Mouse (Mus musculus) spleen, postnatal 36 days (tissue): ENCODE data around the gene Pltp.
"Not testable (repeated sequence)": the region's sequence is repeated elsewhere in the genome, so short reads cannot be mapped to it uniquely, and the experiment has no call there.

Experiments
- DNase-seq, 2 experiments: peaks; one replicate each; pipeline ENCODE4 v3.0.0; 2022; ENCODE audit warnings: low spot score in 2 of 2, mixed read lengths in 1 of 2

Gene Pltp

DNA sequence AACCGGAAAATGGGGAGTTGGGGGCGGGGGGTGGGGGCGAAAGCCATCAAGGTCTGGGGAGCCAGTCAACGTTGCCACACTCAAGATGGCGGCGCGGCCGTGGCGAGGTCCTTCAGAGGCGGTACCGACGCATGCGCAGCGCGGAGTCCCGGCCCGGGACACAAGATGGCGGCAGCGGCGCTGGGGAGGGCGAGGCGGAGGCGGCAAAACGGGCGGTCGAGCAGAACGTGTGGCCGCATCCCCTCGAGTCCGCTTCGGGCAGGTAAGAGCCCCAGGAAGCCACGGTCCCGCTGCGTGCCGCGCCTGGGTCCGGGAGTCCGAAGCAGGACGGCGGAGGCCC is 21.7 kb upstream of the Pltp start, which contains the start of gene Pcif1:
Gene Pcif1, plus strand, starts transcription at position 77 of the 340 bp plus-strand sequence.
- DNase-seq: peak; percentile 88 to 93

GRCm38 (mm10) chr2:164878509-164879227 is 21.2 kb upstream of the Pltp start:
- DNase-seq: peak; percentile 59 to 73

DNA sequence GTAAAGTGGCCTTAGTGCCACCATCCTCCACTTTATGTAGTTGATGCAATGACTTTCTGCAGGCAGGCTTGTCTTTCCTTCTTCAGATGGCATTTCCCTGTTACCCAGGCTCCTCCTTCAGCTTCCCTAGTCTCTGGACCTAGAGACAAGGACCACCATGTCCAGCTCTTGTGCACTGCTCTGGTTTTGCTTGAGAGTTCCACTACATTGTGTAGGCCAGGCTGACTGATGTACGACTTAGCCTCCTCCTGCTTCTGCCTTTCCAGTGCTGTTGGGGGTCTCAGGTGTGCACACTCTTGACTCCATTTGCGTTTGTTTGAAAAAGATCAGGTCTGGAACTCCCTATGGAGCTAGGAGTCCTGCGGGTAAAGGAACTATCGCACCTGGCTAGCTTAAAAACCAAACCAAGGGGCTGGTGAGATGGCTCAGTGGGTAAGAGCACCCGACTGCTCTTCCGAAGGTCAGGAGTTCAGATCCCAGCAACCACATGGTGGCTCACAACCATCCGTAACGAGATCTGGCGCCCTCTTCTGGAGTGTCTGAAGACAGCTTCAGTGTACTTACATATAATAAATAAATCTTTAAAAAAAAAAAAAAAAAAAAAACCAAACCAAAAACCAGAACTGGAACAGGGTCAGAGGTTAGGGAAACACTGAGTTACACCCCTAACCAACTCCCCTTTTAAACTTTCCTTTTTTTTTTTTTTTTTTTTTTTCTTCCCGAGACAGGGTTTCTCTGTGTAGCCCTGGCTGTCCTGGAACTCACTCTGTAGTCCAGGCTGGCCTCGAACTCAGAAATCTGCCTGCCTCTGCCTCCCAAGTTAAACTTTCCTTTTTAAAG is 20.1 kb upstream of the Pltp start:
- DNase-seq: not testable (repeated sequence)

DNA sequence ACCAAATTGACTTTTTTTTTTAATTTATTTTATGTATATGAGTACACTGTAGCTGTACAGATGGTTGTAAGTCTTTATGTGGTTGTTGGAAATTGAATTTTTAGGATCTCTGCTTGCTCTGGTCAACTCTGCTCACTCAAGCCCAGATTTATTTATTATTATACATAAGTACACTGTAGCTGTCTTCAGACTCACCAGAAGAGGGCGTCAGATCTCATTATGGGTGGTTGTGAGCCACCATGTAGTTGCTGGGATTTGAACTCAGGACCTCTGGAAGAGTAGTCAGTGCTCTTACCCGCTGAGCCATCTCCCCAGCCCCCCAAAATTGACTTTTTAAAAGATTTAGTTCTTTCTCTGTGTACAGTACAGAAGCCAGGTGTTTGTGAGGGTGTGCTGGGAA is 18.1 kb upstream of the Pltp start:
- not testable (repeated sequence) for DNase-seq

GRCm38 (mm10) chr2:164874239-164874769 is 16.8 kb upstream of the Pltp start:
- no peak for DNase-seq

- DNase-seq: no peak
Measured at GRCm38 (mm10) chr2:164873621-164874020, 16.1 kb upstream of the Pltp start.

DNA sequence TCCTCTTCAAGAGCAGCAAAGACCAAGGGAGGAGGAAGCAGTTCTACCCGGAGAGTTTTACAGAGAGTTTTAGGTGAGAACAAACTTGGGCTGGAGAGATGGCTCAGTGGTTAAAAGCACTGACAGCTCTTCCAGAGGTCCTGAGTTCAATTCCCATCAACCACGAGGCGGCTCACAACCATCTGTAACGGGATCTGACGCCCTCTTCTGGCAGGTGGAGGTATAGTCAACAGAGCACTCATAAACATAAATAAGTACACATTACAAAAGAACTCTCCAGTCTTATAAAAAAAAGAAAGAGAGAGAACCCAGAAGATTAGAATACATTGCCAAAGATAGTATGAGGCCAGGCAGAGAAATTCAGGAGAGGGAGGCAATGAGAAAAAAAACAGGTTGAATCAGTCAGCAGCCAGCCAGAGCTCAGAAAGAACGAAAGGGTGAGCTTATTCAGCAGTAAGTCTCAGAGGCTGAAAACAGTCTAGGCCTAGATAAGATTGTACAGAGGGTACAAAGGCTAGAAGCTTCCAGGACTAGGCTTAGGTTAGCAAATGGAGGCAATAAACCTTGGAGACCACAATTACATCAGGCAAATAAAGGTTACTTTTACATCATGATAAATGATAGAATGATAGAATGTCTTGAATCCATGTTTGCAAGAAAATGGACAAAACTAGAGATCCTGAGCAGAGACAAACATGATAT is 14.2 kb upstream of the Pltp start:
- DNase-seq: no peak

DNA sequence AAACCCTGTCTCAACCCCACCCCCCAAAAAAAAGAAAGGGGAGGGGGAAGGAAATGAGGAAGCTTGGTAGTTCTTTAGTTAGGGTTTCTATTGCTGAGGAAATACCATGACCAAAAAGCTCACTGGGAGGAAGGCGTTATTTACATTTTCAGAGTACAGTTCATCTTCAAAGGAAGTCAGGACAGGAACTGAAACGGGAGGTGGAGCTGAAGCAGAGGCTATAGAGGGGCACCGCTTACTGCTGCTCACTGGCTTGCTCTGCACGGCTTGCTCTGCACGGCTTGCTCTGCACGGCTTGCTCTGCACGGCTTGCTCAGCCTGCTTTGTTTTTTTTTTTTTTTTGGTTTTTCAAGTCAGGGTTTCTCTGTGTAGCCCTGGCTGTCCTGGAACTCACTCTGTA is 11.0 kb upstream of the Pltp start:
- peak; percentile 83 to 84 for DNase-seq

DNA sequence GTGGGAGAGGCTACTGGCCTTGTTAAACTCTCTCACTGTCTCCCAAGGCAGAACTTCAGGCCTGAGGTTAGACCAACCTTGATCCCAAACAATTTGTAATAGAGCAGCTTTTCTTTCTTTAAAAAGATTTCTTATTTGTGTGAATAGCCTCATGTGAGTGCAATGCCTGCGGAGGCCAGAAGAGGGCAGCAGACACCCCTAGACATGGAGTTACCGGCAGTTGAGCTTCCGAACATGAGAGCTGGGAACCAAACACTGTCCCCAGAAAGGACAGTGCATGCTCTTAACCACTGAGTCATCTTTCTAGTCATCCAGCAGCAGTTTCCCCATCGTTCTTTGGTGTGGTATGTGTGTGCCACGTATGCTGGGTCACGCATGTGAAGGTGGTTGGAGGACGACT is 10.1 kb upstream of the Pltp start:
- DNase-seq: no peak

DNA sequence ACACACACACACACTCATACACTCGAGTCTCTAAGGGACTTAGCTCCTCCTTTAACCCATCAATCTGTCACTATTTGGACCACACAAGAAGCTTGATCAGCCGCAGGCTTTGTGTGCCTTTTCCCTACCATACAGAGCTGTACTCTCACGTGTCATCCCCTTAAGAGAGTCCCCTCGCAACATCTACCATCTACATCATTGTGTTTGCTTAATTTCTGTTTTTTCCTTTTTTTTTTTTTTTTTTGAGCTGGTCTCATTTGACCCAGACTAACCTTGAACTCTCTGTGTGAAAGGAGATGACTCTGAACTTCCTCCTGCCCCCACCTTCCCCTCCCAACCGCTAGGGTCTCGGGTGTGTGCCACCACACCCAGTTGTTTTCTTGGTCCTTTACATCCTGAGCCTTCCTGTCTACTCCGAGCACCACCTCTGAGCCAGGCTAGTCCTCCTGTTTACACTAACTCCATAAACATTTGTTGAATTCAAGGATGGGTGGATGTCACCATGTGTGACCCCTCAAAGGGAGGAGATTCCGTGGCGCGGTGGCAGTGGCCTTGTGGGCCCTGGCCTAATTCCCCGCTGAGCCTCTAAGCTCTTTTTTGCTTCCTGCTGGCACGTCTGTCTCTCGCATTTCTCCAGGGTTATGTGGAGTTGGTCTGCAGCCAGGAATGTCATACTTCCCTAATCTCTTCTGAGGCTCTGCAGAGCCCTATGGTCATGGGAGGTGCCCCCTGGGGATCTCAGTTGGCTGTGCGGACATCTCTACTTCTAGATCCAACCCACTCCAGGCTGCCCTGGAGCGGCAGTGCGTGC is 9.4 kb upstream of the Pltp start:
- DNase-seq: peak; percentile 65 to 71

DNA sequence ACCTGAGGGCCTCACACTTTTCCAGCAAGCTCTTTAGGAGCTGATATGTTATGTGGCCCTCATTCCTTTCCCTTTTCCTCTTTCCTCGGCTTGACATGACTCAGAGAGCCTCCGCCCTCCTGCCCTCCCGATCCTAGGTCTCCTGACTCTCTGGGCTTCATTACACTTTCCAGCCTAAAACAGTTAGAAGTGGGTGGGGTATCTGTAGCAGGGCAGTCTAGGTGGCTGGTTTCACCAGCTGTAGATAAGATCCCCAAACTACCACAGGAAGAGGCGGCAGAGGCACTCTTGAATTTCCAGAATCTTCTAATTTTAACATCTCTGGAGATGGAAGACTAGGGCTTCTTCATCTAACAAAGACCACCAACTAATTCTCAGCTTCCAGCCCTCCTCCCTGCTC is 7.1 kb upstream of the Pltp start:
- DNase-seq: no peak

DNA sequence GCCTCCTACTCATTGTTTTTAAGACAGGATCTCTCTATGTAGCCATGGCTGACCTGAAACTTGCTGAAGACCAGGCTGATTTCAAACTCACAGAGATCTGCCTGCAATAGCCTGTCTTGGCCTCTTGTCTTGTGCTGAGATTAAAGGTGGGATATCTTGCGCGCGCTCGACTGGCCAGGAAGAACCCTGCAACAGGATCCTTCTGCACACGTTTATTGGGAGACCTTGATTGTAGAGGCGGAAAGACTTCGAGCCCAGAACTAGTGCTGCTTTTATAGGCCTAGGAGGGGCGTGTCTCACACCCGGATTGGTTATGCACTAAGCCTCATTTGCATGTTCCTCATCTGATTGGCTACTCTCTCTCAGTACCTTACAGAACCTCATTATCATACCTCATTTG is 5.9 kb upstream of the Pltp start:
- not testable (repeated sequence) for DNase-seq

DNA sequence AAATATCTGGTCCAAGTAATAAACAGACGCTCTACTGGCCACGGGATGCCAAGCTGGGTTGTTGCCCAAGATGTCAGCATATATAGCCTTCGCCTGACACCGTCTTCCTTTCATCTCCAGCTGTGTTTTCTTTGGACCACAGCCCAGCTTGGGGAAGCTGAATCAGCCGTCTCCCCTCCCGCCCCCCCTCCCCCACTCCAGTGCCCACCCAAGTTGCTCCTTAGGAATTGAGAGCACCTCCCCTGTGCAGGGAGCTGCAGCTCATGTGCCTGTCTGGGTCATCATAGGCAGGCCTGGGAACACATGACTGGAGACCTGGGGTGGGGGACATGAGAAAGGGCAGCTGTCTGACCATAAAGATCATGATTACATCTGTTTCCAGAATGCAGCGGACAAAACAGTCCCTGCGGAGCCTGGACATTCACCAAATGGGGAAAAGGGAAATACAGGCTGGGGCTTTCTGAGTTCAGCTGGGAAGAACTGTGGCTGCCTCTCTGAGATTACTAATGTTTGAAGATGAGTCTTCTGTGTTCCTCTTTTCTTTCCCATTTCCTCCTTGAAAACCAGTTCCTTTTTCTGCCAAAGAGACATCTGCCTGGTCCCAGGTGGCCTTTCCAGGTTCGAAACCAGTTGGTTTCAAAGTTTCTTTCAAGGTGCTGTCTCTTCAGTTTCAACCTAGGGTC is 4.8 kb upstream of the Pltp start:
- peak; percentile 17 to 50 for DNase-seq

- no peak for DNase-seq
Measured at GRCm38 (mm10) chr2:164861094-164861493, 3.6 kb upstream of the Pltp start.

DNA sequence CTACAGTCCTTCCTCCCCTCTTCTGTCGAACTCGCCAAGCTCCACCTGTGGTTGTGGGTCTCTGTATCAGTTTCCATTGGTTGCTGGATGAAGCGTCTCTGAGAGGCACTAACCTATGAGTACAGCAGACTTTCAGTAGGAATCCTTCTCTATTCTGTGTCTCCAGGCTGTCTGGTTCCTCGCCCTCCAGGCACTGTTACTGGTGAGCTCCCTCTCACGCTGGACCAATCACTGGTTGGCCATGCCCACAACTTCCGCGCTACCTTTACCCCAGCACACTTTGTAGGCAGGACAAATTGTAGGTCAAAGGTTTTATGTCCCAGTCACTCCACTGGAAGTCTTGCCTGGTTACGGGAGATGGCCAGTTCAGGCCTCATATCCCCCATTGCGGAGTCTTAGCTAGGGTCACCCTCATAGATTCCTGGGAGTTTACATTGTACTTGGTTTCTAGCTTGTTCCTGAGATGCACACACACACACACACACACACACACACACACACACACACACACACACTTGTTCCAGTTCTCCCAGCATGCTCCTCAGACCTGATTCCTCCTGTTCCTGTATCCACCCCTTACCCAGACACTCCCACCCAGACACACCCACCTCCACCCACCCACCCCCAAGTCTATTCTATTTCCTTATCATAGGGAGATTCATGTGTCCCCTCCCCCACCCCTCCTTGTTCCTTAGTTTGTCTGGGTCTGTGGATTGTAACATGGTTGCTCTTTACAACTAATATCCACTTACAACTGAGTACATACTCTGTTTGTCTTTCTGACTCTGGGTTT is 2.3 kb upstream of the Pltp start:
- no peak for DNase-seq

- DNase-seq: no peak
Measured at GRCm38 (mm10) chr2:164859155-164859554, 1.6 kb upstream of the Pltp start.

GRCm38 (mm10) chr2:164857842-164858553 is 487 bp upstream of the Pltp start:
- DNase-seq: no peak

DNA sequence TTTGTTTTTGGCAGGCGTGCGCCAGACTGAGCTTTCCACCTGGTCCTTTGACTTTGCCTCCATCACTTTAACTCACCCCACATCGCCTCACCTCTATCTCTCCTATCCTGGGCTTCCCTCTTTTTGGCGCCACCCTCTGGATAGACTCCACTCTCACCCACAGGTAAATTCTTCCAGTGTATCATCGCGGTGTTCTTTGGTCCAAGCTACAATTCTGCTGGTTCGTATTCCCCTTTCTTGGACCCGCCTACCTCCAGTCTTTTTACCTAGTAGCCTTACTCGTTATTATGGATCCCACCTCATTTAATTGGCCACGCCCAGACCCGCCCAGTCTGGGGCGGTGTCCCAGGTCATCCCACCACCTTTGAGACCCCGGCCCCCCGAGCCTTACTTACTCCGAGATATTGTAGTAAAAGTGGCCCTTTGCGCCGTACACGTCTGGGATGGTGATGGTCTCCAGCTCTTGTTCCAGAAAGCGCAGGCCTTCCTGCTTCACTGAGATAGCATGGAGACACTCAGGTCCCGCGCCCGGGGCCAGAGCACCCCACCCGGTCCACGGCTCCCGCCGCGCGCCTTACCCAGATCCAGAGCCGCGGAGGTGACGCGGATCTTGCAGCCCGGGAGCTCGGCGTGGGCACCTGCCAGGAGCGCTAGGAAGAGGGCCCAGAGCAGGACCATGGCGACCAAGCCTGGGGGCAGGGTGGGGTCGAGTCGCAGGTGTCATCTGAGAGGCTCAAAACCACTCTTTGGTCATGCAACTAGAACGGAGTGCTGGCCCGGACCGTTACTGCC is 1.0 kb downstream of the Pltp start:
- no peak for DNase-seq
